Mouse (Mus musculus): ENCODE results near the gene Igf1r.

GRCm38 (mm10) chr7:68258326-68259150 lies 305.9 kb downstream of the Igf1r start:
- TF ChIP-seq ZNF384 (IDR thresholded peaks at IDR 0.05; ENCODE audit: low read depth, low read length) (no peak), CHD2 (IDR thresholded peaks at IDR 0.05; ENCODE audit: low read depth, low read length) (no peak), MAFK (IDR thresholded peaks at IDR 0.05; ENCODE audit: insufficient read depth, low read depth, low read length) (no peak), ZC3H11A (IDR thresholded peaks at IDR 0.05; ENCODE audit: borderline replicate concordance, low read depth, low read length) (no peak), HCFC1 (IDR thresholded peaks at IDR 0.05; ENCODE audit: borderline replicate concordance, insufficient read depth, low read length) (no peak)
